Mouse (Mus musculus) cerebellum, adult 2 months (tissue): ENCODE data around the gene Gsdma.

Source experiments
- CTCF ChIP-seq: fragments of 200-500 bp; IDR thresholded peaks from 2 replicates; pipeline ENCODE4 v1.5.1; 2011; ENCODE audit warnings: low read depth, mild to moderate bottlenecking, control low read depth, low read length, moderate library complexity, borderline replicate concordance; ENCODE audit not compliant: insufficient read depth
- POLR2A ChIP-seq: fragments of 200-500 bp; IDR thresholded peaks from 2 replicates; pipeline ENCODE4 v1.6.1; 2011; ENCODE audit warnings: low read length, control low read depth, borderline replicate concordance; ENCODE audit not compliant: insufficient read depth

- no peak for TF ChIP-seq CTCF
- no peak for TF ChIP-seq POLR2A
Measured at GRCm38 (mm10) chr11:98694301-98694700, 30.1 kb downstream of the Gsdma start.
